Comparison of ENCODE assay signal across 22 mouse cellular contexts in genomic region chr14:12602080-12602479, GRCm38 (mm10).
DNase-seq lines count a peak whose midpoint lies in the region; ATAC-seq and TF ChIP-seq lines count a peak whose summit lies in the region.
"Had no signal": no experiment of that assay in that cellular context is flagged by ENCODE, and none has a peak within 500 bp of the region (broad histone marks: within the 10 kb centered on the region; RNA-seq: fewer than 3 reads in every experiment).

No protein-coding gene starts in this region.

- H3K4me2 ChIP-seq in midbrain, embryonic 11.5 days = no peak overlapping the region
- no peak overlapping the region for H3K4me2 ChIP-seq in midbrain, postnatal 0 days (ENCODE audit: low read depth, low read length, poor library complexity, severe bottlenecking)
- no peak overlapping the region for H3K4me2 ChIP-seq in CH12.LX (ENCODE audit: insufficient read depth, low read depth, poor library complexity, severe bottlenecking)
- H3K4me2 ChIP-seq in hindbrain, embryonic 14.5 days (replicated peaks) = no peak overlapping the region

- no peak for TF ChIP-seq CTCF in midbrain, postnatal 0 days (IDR thresholded peaks at IDR 0.05)
- TF ChIP-seq CTCF in CH12.LX (conservative IDR thresholded peaks at IDR 0.05 in 1 of 2, IDR thresholded peaks at IDR 0.05 in 1 of 2; ENCODE audit: low read depth in 2 of 2, low read length in 2 of 2) = no peak

- H3K79me2 ChIP-seq in CH12.LX (replicated peaks; ENCODE audit: control insufficient read depth, extremely low read depth, insufficient read depth, poor library complexity, severe bottlenecking) = no peaks in the 10 kb centered on the region

- no peak for TF ChIP-seq RAD21 in CH12.LX (IDR thresholded peaks at IDR 0.05; ENCODE audit: low read depth, low read length)

- H3K4me3 ChIP-seq in midbrain, embryonic 11.5 days (ENCODE audit: low read depth, low read length) = no peak overlapping the region
- no peak overlapping the region for H3K4me3 ChIP-seq in midbrain, postnatal 0 days (ENCODE audit: low read depth, low read length)
- no peak overlapping the region for H3K4me3 ChIP-seq in CH12.LX (replicated peaks in 1 of 3; ENCODE audit: low read depth in 2 of 3, low read length in 2 of 3, poor library complexity in 1 of 3)
- no peak overlapping the region for H3K4me3 ChIP-seq in hindbrain, embryonic 14.5 days (replicated peaks; ENCODE audit: low read length)

- no peak overlapping the region for H3K27ac ChIP-seq in midbrain, embryonic 11.5 days (ENCODE audit: low read depth, low read length)
- H3K27ac ChIP-seq in midbrain, postnatal 0 days (ENCODE audit: low read depth, low read length) = no peak overlapping the region
- no peak overlapping the region for H3K27ac ChIP-seq in CH12.LX (ENCODE audit: insufficient read depth, low read depth)
- no peak overlapping the region for H3K27ac ChIP-seq in hindbrain, embryonic 14.5 days

- TF ChIP-seq EP300 in CH12.LX (IDR thresholded peaks at IDR 0.05; ENCODE audit: low read length) = peak; percentile 59; the same call in 1 of the 2 replicates

- dilution Hi-C loops in CH12.LX (cut with MboI; ENCODE audit: extremely low pct_ligation_motif_present, extremely low pct_unique_long_range_greater_than_20kb, low sequenced_read_pairs) = no loop called here

- in situ Hi-C loops in CH12.LX (cut with MboI; ENCODE audit: low pct_ligation_motif_present, low pct_unique_long_range_greater_than_20kb, low sequenced_read_pairs) = no loop called here

- intact Hi-C loops in heart, postnatal 10 days (cut with DNase I) = no loop called here

- TF ChIP-seq POLR2A in CH12.LX (IDR thresholded peaks at IDR 0.05; ENCODE audit: low read depth, low read length) = no peak

- ATAC-seq in frontal cortex, adult (ENCODE audit: low TSS enrichment) = peak; percentile 31; the same call in 1 of the 2 replicates
- ATAC-seq in midbrain, embryonic 11.5 days (ENCODE audit: low FRiP score) = no peak
- ATAC-seq in midbrain, postnatal 0 days (ENCODE audit: low FRiP score) = no peak
- no peak for ATAC-seq in hindbrain, embryonic 14.5 days (ENCODE audit: low FRiP score)
- ATAC-seq: activated CD4-positive, CD25-positive, alpha-beta regulatory T cell, adult 4 months; CD4-positive, CD25-positive, alpha-beta regulatory T cell, adult 4 months; Patski had no signal

- 81% methylated on average over 2 of the region's 2 CpGs for WGBS in midbrain, embryonic 11.5 days
- 78% methylated on average over 2 of the region's 2 CpGs for WGBS in midbrain, postnatal 0 days
- 77% methylated on average over 2 of the region's 2 CpGs for WGBS in hindbrain, embryonic 14.5 days

- no peaks in the 10 kb centered on the region for H3K27me3 ChIP-seq in midbrain, embryonic 11.5 days (ENCODE audit: control insufficient read depth, insufficient read depth, low read length)
- H3K27me3 ChIP-seq in midbrain, postnatal 0 days (ENCODE audit: insufficient read depth, low read length) = no peaks in the 10 kb centered on the region
- H3K27me3 ChIP-seq in CH12.LX (replicated peaks) = no peaks in the 10 kb centered on the region
- no peaks in the 10 kb centered on the region for H3K27me3 ChIP-seq in hindbrain, embryonic 14.5 days (ENCODE audit: control insufficient read depth, insufficient read depth, low read length)
- H3K27me3 ChIP-seq: Patski had no signal

- H3K36me3 ChIP-seq in midbrain, embryonic 11.5 days (ENCODE audit: control insufficient read depth, insufficient read depth, low read length) = no peaks in the 10 kb centered on the region
- peaks cover 2% of the 10 kb centered on the region; the same call in 1 of the 2 replicates for H3K36me3 ChIP-seq in midbrain, postnatal 0 days (ENCODE audit: insufficient read depth, low read length)
- no peaks in the 10 kb centered on the region for H3K36me3 ChIP-seq in CH12.LX (replicated peaks in 1 of 2; ENCODE audit: control insufficient read depth in 1 of 2, insufficient read depth in 1 of 2, low read length in 1 of 2)
- H3K36me3 ChIP-seq in hindbrain, embryonic 14.5 days (replicated peaks; ENCODE audit: control insufficient read depth, insufficient read depth) = peaks cover 24% of the 10 kb centered on the region
- H3K36me3 ChIP-seq: G1E had no signal

- no peaks in the 10 kb centered on the region for H3K4me1 ChIP-seq in midbrain, embryonic 11.5 days (ENCODE audit: control insufficient read depth, insufficient read depth, low read length)
- no peaks in the 10 kb centered on the region for H3K4me1 ChIP-seq in midbrain, postnatal 0 days (ENCODE audit: insufficient read depth, low read length)
- H3K4me1 ChIP-seq in CH12.LX (ENCODE audit: control insufficient read depth in 1 of 2, insufficient read depth in 2 of 2) = peaks cover 5 to 29% of the 10 kb centered on the region in 2 experiments; a peak in 3 of 4 replicates
- no peaks in the 10 kb centered on the region for H3K4me1 ChIP-seq in hindbrain, embryonic 14.5 days (replicated peaks; ENCODE audit: control insufficient read depth, insufficient read depth, low read length)

- no peak overlapping the region for H3K9ac ChIP-seq in midbrain, embryonic 11.5 days (ENCODE audit: low read length)
- no peak overlapping the region for H3K9ac ChIP-seq in midbrain, postnatal 0 days (replicated peaks; ENCODE audit: low read length, poor library complexity, severe bottlenecking)
- no peak overlapping the region for H3K9ac ChIP-seq in CH12.LX (ENCODE audit: insufficient read depth, low read depth)
- H3K9ac ChIP-seq in hindbrain, embryonic 14.5 days = no peak overlapping the region

- no peaks in the 10 kb centered on the region for H3K9me3 ChIP-seq in midbrain, embryonic 11.5 days (ENCODE audit: control insufficient read depth, low read length)
- no peaks in the 10 kb centered on the region for H3K9me3 ChIP-seq in midbrain, postnatal 0 days (ENCODE audit: low read length)
- H3K9me3 ChIP-seq in CH12.LX (replicated peaks; ENCODE audit: low read length) = no peaks in the 10 kb centered on the region
- no peaks in the 10 kb centered on the region for H3K9me3 ChIP-seq in hindbrain, embryonic 14.5 days (ENCODE audit: control insufficient read depth, low read length)
- H3K9me3 ChIP-seq: G1E had no signal

- DNase-seq in frontal cortex, postnatal 10 days (ENCODE audit: low spot score in 2 of 2) = no peak
- DNase-seq in heart, adult 11 months = peak; percentile 31
- no peak for DNase-seq in heart, postnatal 10 days
- DNase-seq in midbrain, embryonic 11.5 days (ENCODE audit: low spot score, missing footprints) = peak; percentile 78
- DNase-seq in midbrain, postnatal 0 days (ENCODE audit: low spot score) = no peak
- peak; percentile 38 for DNase-seq in CH12.LX (ENCODE audit: extremely low read depth)
- no peak for DNase-seq in hindbrain, embryonic 14.5 days (ENCODE audit: low spot score)
- DNase-seq: adrenal gland, adult 2 months; adrenal gland, adult 8-10 months; adrenal gland, postnatal 10 days; adrenal gland, postnatal 14 days; adrenal gland, postnatal 25 days; adrenal gland, postnatal 36 days; B cell, adult 2 months; cerebellum, adult 11 months; cerebellum, adult 11-12 months; cerebellum, adult 18-20 months had no signal

TF ChIP-seq in CH12.LX, 34 proteins besides CTCF, POLR2A, EP300 and RAD21:
- peak; percentile 41; the same call in 1 of the 2 replicates for TF ChIP-seq ETS1 (conservative IDR thresholded peaks at IDR 0.05; ENCODE audit: low read depth, low read length)
- no peak for TF ChIP-seq BHLHE40 (IDR thresholded peaks at IDR 0.05; ENCODE audit: low read depth, low read length)

Comparison
In these comparisons a context has a peak if more than half of its experiments do, and no peak if none do; other contexts are left out.
1. DNase-seq: peak in heart, adult 11 months (single experiment), midbrain, embryonic 11.5 days (single experiment) and CH12.LX (single experiment); none in frontal cortex, postnatal 10 days (0 of 2), heart, postnatal 10 days (0 of 2), midbrain, postnatal 0 days (single experiment) and hindbrain, embryonic 14.5 days (single experiment).